Mouse (Mus musculus): Measurements from ENCODE around the gene Wdr5. TPM values are rescaled to one million over a fixed set of nuclear protein-coding genes. Genes with fewer than 3 reads are reported as not detected.
A peak's percentile ranks its signal among the peaks of the same experiment; 100 is the strongest.

Gene Wdr5
- total RNA-seq, 2 experiments from 2014 or later, result 52.5 to 52.8 TPM

DNA sequence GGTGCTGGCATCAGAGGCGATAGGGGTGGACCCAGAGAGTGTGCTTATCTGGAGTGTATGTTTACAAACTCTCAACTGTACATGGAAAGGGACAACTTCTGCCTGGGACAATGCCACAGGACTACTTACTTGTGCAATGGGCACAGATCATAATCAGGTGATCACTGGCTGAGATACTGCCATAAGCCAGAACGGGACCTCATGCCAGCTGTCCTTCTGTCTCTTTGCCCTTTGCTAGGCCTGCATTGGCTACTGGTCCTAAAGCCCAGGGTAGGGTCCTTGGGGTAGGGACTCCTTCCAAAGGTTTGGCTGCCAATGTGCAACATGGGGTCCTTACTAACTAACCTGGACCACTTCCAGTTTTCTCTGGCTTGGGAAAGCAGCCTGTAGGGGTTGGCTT lies 68.1 kb downstream of the Wdr5 start:
- peak; percentile 79 for DNase-seq
- intact Hi-C loops (cut with DNase I), result no loop called here

- intact Hi-C loops (cut with DNase I), result no loop called here
These were observed 69.6 kb downstream of the Wdr5 start for GRCm38 (mm10) chr2:27584546-27584945.

More at GRCm38 (mm10) chr2:27584546-27584945, 69.6 kb downstream of the Wdr5 start:
- no peak for DNase-seq

Other genes with a start within 250 kb of the Wdr5 start
- gene Vav2, start 88.1 kb upstream of the Wdr5 start, total RNA-seq (2021), result 10 to 100 TPM; 59.2 to 60.4 TPM
- gene Brd3os, start 72.8 kb upstream of the Wdr5 start, total RNA-seq (2021), result 10 to 100 TPM; 23.6 to 27.2 TPM
- gene Brd3, start 7.5 kb upstream of the Wdr5 start, total RNA-seq (2021), result 100 to 1,000 TPM; 119 to 123 TPM
- gene Rxra, start 161.3 kb downstream of the Wdr5 start, total RNA-seq (2021), result 10 to 100 TPM in 1 of 2 experiments, 1 to 10 TPM in 1; 8.8 to 12.8 TPM

All from left cerebral cortex, postnatal 4 days (tissue).